Mouse (Mus musculus): ENCODE measurements around the gene Fli1. TPM values are rescaled to one million over a fixed set of nuclear protein-coding genes. Genes with fewer than 3 reads are reported as not detected.

Fli1 gene
- polyA plus RNA-seq, 1 experiment from 2014 or later, result 17.6 TPM

- DNase-seq (ENCODE audit: low spot score), result peak; percentile 49
- Histone ChIP-seq H3K27ac (replicated peaks) (peak overlapping the region; percentile 63), H3K36me3 (no peaks in the 10 kb centered on the region), H3K4me3 (peak overlapping the region; percentile 42), H3K9me3 (replicated peaks) (no peaks in the 10 kb centered on the region), H3K4me1 (peaks cover 91% of the 10 kb centered on the region), H3K27me3 (ENCODE audit: low read depth, poor library complexity, severe bottlenecking) (peaks cover 100% of the 10 kb centered on the region)
- WGBS, result under 1% methylated on average over 40 of the region's 40 CpGs
Measured at GRCm38 (mm10) chr9:32544731-32545661, 2.3 kb upstream of the Fli1 start.

- H3K4me1 ChIP-seq, result peaks cover 84% of the 10 kb centered on the region
Measured at GRCm38 (mm10) chr9:32543923-32544575, 1.4 kb upstream of the Fli1 start.

GRCm38 (mm10) chr9:32543040-32543581 lies 450 bp upstream of the Fli1 start:
- peaks cover 78% of the 10 kb centered on the region for H3K4me1 ChIP-seq
- peak; percentile 71 for DNase-seq (ENCODE audit: low spot score)

More at GRCm38 (mm10) chr9:32543923-32544575, 1.4 kb upstream of the Fli1 start:
- Histone ChIP-seq H3K36me3 (no peaks in the 10 kb centered on the region), H3K9me3 (replicated peaks) (no peaks in the 10 kb centered on the region), H3K4me3 (peak overlapping the region; percentile 71; the same call in 1 of the 2 replicates), H3K27ac (replicated peaks) (no peak overlapping the region), H3K27me3 (ENCODE audit: low read depth, poor library complexity, severe bottlenecking) (peaks cover 100% of the 10 kb centered on the region)
- DNase-seq (ENCODE audit: low spot score), result peak; percentile 42
- 2% methylated on average over 8 of the region's 8 CpGs for WGBS

GRCm38 (mm10) chr9:32541223-32541901 lies 1.3 kb downstream of the Fli1 start:
- DNase-seq (ENCODE audit: low spot score), result peak; percentile 59
- Histone ChIP-seq H3K9me3 (replicated peaks) (no peaks in the 10 kb centered on the region), H3K36me3 (no peaks in the 10 kb centered on the region), H3K4me3 (peak overlapping the region; percentile 71), H3K27me3 (ENCODE audit: low read depth, poor library complexity, severe bottlenecking) (peaks cover 93% of the 10 kb centered on the region), H3K27ac (replicated peaks) (peak overlapping the region; percentile 85), H3K4me1 (peaks cover 65% of the 10 kb centered on the region)
- WGBS, result under 1% methylated on average over 30 of the region's 30 CpGs

More at GRCm38 (mm10) chr9:32543040-32543581, 450 bp upstream of the Fli1 start:
- WGBS, result under 1% methylated on average over 18 of the region's 18 CpGs
- H3K27ac ChIP-seq (replicated peaks), result peak overlapping the region; percentile 57; the same call in 1 of the 2 replicates
- H3K36me3 ChIP-seq, result no peaks in the 10 kb centered on the region
- H3K4me3 ChIP-seq, result peak overlapping the region; percentile 71
- peaks cover 100% of the 10 kb centered on the region for H3K27me3 ChIP-seq (ENCODE audit: low read depth, poor library complexity, severe bottlenecking)
- H3K9me3 ChIP-seq (replicated peaks), result no peaks in the 10 kb centered on the region

- DNase-seq (ENCODE audit: low spot score), result peak; percentile 76
- peak overlapping the region; percentile 71 for H3K4me3 ChIP-seq
- no peaks in the 10 kb centered on the region for H3K9me3 ChIP-seq (replicated peaks)
- H3K27me3 ChIP-seq (ENCODE audit: low read depth, poor library complexity, severe bottlenecking), result peaks cover 86% of the 10 kb centered on the region
- WGBS, result under 1% methylated on average over 65 of the region's 70 CpGs
- H3K27ac ChIP-seq (replicated peaks), result peak overlapping the region; percentile 85
- H3K4me1 ChIP-seq, result peaks cover 58% of the 10 kb centered on the region
- H3K36me3 ChIP-seq, result no peaks in the 10 kb centered on the region
Measured at GRCm38 (mm10) chr9:32540406-32541222, 2.0 kb downstream of the Fli1 start.

GRCm38 (mm10) chr9:32540061-32540405 lies 2.6 kb downstream of the Fli1 start:
- peak overlapping the region; percentile 71 for H3K4me3 ChIP-seq
- H3K27ac ChIP-seq (replicated peaks), result peak overlapping the region; percentile 85
- H3K36me3 ChIP-seq, result no peaks in the 10 kb centered on the region
- peak; percentile 63 for DNase-seq (ENCODE audit: low spot score)
- peaks cover 80% of the 10 kb centered on the region for H3K27me3 ChIP-seq (ENCODE audit: low read depth, poor library complexity, severe bottlenecking)
- WGBS, result under 1% methylated on average over 13 of the region's 13 CpGs
- H3K9me3 ChIP-seq (replicated peaks), result no peaks in the 10 kb centered on the region
- H3K4me1 ChIP-seq, result peaks cover 52% of the 10 kb centered on the region

- Histone ChIP-seq H3K27me3 (ENCODE audit: low read depth, poor library complexity, severe bottlenecking) (peaks cover 73% of the 10 kb centered on the region), H3K4me1 (peaks cover 45% of the 10 kb centered on the region), H3K27ac (replicated peaks) (no peak overlapping the region), H3K36me3 (no peaks in the 10 kb centered on the region), H3K9me3 (replicated peaks) (no peaks in the 10 kb centered on the region), H3K4me3 (peak overlapping the region; percentile 71)
- DNase-seq (ENCODE audit: low spot score), result no peak
- WGBS, result 40% methylated on average over 3 of the region's 3 CpGs
Measured at GRCm38 (mm10) chr9:32539321-32539761, 3.3 kb downstream of the Fli1 start.

GRCm38 (mm10) chr9:32538124-32538523 lies 4.5 kb downstream of the Fli1 start:
- WGBS, result 90% methylated on average over 5 of the region's 5 CpGs
- Histone ChIP-seq H3K27ac (replicated peaks) (no peak overlapping the region), H3K27me3 (ENCODE audit: low read depth, poor library complexity, severe bottlenecking) (peaks cover 61% of the 10 kb centered on the region), H3K4me1 (peaks cover 33% of the 10 kb centered on the region), H3K36me3 (no peaks in the 10 kb centered on the region), H3K9me3 (replicated peaks) (no peaks in the 10 kb centered on the region), H3K4me3 (no peak overlapping the region)
- DNase-seq (ENCODE audit: low spot score), result no peak

GRCm38 (mm10) chr9:32537706-32538105 lies 5.0 kb downstream of the Fli1 start:
- no peak for DNase-seq (ENCODE audit: low spot score)
- Histone ChIP-seq H3K4me3 (no peak overlapping the region), H3K27ac (replicated peaks) (no peak overlapping the region), H3K4me1 (peaks cover 29% of the 10 kb centered on the region), H3K36me3 (no peaks in the 10 kb centered on the region), H3K9me3 (replicated peaks) (no peaks in the 10 kb centered on the region), H3K27me3 (ENCODE audit: low read depth, poor library complexity, severe bottlenecking) (peaks cover 57% of the 10 kb centered on the region)
- 81% methylated on average over 6 of the region's 6 CpGs for WGBS

- H3K9me3 ChIP-seq (replicated peaks), result no peaks in the 10 kb centered on the region
- H3K4me3 ChIP-seq, result no peak overlapping the region
- H3K4me1 ChIP-seq, result peaks cover 6% of the 10 kb centered on the region
- 62% methylated on average over 2 of the region's 2 CpGs for WGBS
- peaks cover 33% of the 10 kb centered on the region for H3K27me3 ChIP-seq (ENCODE audit: low read depth, poor library complexity, severe bottlenecking)
- H3K27ac ChIP-seq (replicated peaks), result no peak overlapping the region
- DNase-seq (ENCODE audit: low spot score), result no peak
- H3K36me3 ChIP-seq, result no peaks in the 10 kb centered on the region
Measured at GRCm38 (mm10) chr9:32535201-32535955, 7.3 kb downstream of the Fli1 start.

- Histone ChIP-seq H3K4me3 (no peak overlapping the region), H3K9me3 (replicated peaks) (no peaks in the 10 kb centered on the region), H3K4me1 (no peaks in the 10 kb centered on the region), H3K27ac (replicated peaks) (no peak overlapping the region), H3K36me3 (no peaks in the 10 kb centered on the region), H3K27me3 (ENCODE audit: low read depth, poor library complexity, severe bottlenecking) (peaks cover 21% of the 10 kb centered on the region)
- DNase-seq (ENCODE audit: low spot score), result no peak
- WGBS, result 82% methylated on average over 11 of the region's 11 CpGs
Measured at GRCm38 (mm10) chr9:32534025-32534615, 8.5 kb downstream of the Fli1 start.
